Mouse (Mus musculus): ENCODE results near the gene Ifi35. TPM values are rescaled to one million over a fixed set of nuclear protein-coding genes. Genes with fewer than 3 reads are reported as not detected.
A peak's percentile ranks its signal among the peaks of the same experiment; 100 is the strongest.

Gene Ifi35
- 3.3 and 3.4 TPM in 2 replicates for polyA plus RNA-seq (2016; fragmentation: Nextera tagmentation; extraction: Ambion mirVana)

- no peak for DNase-seq (ENCODE audit: extremely low spot score, low spot score)
- Histone ChIP-seq H3K4me3 (peak within 1 kb of the TSS; percentile 32), H3K4me1 (peaks cover 29% of the 10 kb centered on the region), H3K9me3 (no peaks in the 10 kb centered on the region), H3K27me3 (ENCODE audit: poor library complexity, severe bottlenecking) (no peaks in the 10 kb centered on the region), H3K36me3 (replicated peaks) (peaks cover 34% of the 10 kb centered on the region), H3K27ac (no peak within 1 kb of the TSS)
- 53% methylated on average over 10 of the region's 10 CpGs for WGBS
Observed at GRCm38 (mm10) chr11:101448274-101448746, at the start of gene Ifi35. Ifi35 (plus strand) TSS chr11:101448407.

- WGBS: 93% methylated on average over 2 of the region's 2 CpGs
- no peaks in the 10 kb centered on the region for H3K27me3 ChIP-seq (ENCODE audit: poor library complexity, severe bottlenecking)
- no peak overlapping the region for H3K4me3 ChIP-seq
- peaks cover 21% of the 10 kb centered on the region for H3K4me1 ChIP-seq
- no peak for DNase-seq (ENCODE audit: extremely low spot score, low spot score)
- H3K27ac ChIP-seq: no peak overlapping the region
- no peaks in the 10 kb centered on the region for H3K9me3 ChIP-seq
- peaks cover 47% of the 10 kb centered on the region for H3K36me3 ChIP-seq (replicated peaks)
Observed at GRCm38 (mm10) chr11:101415306-101415705, 32.9 kb upstream of the Ifi35 start.

GRCm38 (mm10) chr11:101416433-101417100 lies 31.6 kb upstream of the Ifi35 start:
- H3K4me1 ChIP-seq: peaks cover 21% of the 10 kb centered on the region
- H3K36me3 ChIP-seq (replicated peaks): peaks cover 34% of the 10 kb centered on the region
- no peak for DNase-seq (ENCODE audit: extremely low spot score, low spot score)
- no peaks in the 10 kb centered on the region for H3K27me3 ChIP-seq (ENCODE audit: poor library complexity, severe bottlenecking)
- 4% methylated on average over 11 of the region's 11 CpGs for WGBS
- H3K27ac ChIP-seq: peak overlapping the region; percentile 94
- peak overlapping the region; percentile 93 for H3K4me3 ChIP-seq
- H3K9me3 ChIP-seq: no peaks in the 10 kb centered on the region

- H3K27me3 ChIP-seq (ENCODE audit: poor library complexity, severe bottlenecking): no peaks in the 10 kb centered on the region
- WGBS: under 1% methylated on average over 45 of the region's 45 CpGs
- H3K4me3 ChIP-seq: peak within 1 kb of the TSS; percentile 93
- DNase-seq (ENCODE audit: extremely low spot score, low spot score): peak; percentile 88
- H3K4me1 ChIP-seq: peaks cover 21% of the 10 kb centered on the region
- peak within 1 kb of the TSS; percentile 94 for H3K27ac ChIP-seq
- peaks cover 27% of the 10 kb centered on the region for H3K36me3 ChIP-seq (replicated peaks)
- no peaks in the 10 kb centered on the region for H3K9me3 ChIP-seq
Observed at GRCm38 (mm10) chr11:101417101-101417855, 30.9 kb upstream of the Ifi35 start, which contains the start of gene Aarsd1. Aarsd1 (minus strand) TSS chr11:101417615.

- H3K9me3 ChIP-seq: no peaks in the 10 kb centered on the region
- H3K36me3 ChIP-seq (replicated peaks): peaks cover 10% of the 10 kb centered on the region
- H3K27ac ChIP-seq: no peak overlapping the region
- WGBS: 59% methylated on average over 6 of the region's 6 CpGs
- H3K4me3 ChIP-seq: no peak overlapping the region
- peaks cover 7% of the 10 kb centered on the region for H3K27me3 ChIP-seq (ENCODE audit: poor library complexity, severe bottlenecking)
- no peak for DNase-seq (ENCODE audit: extremely low spot score, low spot score)
- peaks cover 25% of the 10 kb centered on the region for H3K4me1 ChIP-seq
Observed at GRCm38 (mm10) chr11:101418991-101419390, 29.2 kb upstream of the Ifi35 start.

- Histone ChIP-seq H3K27ac (no peak overlapping the region), H3K9me3 (no peaks in the 10 kb centered on the region), H3K4me3 (no peak overlapping the region), H3K36me3 (replicated peaks) (peaks cover 6% of the 10 kb centered on the region; the same call in 1 of the 2 replicates), H3K4me1 (peaks cover 31% of the 10 kb centered on the region), H3K27me3 (ENCODE audit: poor library complexity, severe bottlenecking) (peaks cover 10% of the 10 kb centered on the region)
- no peak for DNase-seq (ENCODE audit: extremely low spot score, low spot score)
- 15% methylated on average over 3 of the region's 3 CpGs for WGBS
Observed at GRCm38 (mm10) chr11:101419610-101420009, 28.6 kb upstream of the Ifi35 start.

- no peak overlapping the region for H3K4me3 ChIP-seq
- H3K27me3 ChIP-seq (ENCODE audit: poor library complexity, severe bottlenecking): peaks cover 10% of the 10 kb centered on the region
- no peak overlapping the region for H3K27ac ChIP-seq
- H3K9me3 ChIP-seq: no peaks in the 10 kb centered on the region
- DNase-seq (ENCODE audit: extremely low spot score, low spot score): no peak
- H3K36me3 ChIP-seq (replicated peaks): peaks cover 3% of the 10 kb centered on the region; the same call in 1 of the 2 replicates
- WGBS: 86% methylated on average over 5 of the region's 5 CpGs
- H3K4me1 ChIP-seq: peaks cover 32% of the 10 kb centered on the region
Observed at GRCm38 (mm10) chr11:101420148-101420547, 28.1 kb upstream of the Ifi35 start.

GRCm38 (mm10) chr11:101424105-101424851 lies 23.9 kb upstream of the Ifi35 start, which contains the start of gene Gm27029:
Gm27029 (minus strand) TSS chr11:101424796.
- 4% methylated on average over 23 of the region's 23 CpGs for WGBS
- peaks cover 33% of the 10 kb centered on the region for H3K4me1 ChIP-seq
- no peak for DNase-seq (ENCODE audit: extremely low spot score, low spot score)
- H3K27ac ChIP-seq: peak within 1 kb of the TSS; percentile 83
- no peaks in the 10 kb centered on the region for H3K9me3 ChIP-seq
- H3K36me3 ChIP-seq (replicated peaks): peaks cover 6% of the 10 kb centered on the region
- peak within 1 kb of the TSS; percentile 84 for H3K4me3 ChIP-seq
- H3K27me3 ChIP-seq (ENCODE audit: poor library complexity, severe bottlenecking): peaks cover 10% of the 10 kb centered on the region

GRCm38 (mm10) chr11:101424925-101425813 lies 23.0 kb upstream of the Ifi35 start, which contains the start of the genes Rundc1 and Ptges3l:
Rundc1 (plus strand) TSS chr11:101425085.
Ptges3l (minus strand) TSS chr11:101425333.
- Histone ChIP-seq H3K27ac (peak within 1 kb of the TSS; percentile 83), H3K4me1 (peaks cover 30% of the 10 kb centered on the region), H3K9me3 (no peaks in the 10 kb centered on the region), H3K4me3 (peak within 1 kb of the TSS; percentile 84), H3K36me3 (replicated peaks) (peaks cover 14% of the 10 kb centered on the region), H3K27me3 (ENCODE audit: poor library complexity, severe bottlenecking) (peaks cover 10% of the 10 kb centered on the region)
- DNase-seq (ENCODE audit: extremely low spot score, low spot score): peak; percentile 98
- WGBS: under 1% methylated on average over 81 of the region's 81 CpGs

GRCm38 (mm10) chr11:101426165-101426564 lies 22.0 kb upstream of the Ifi35 start:
- Histone ChIP-seq H3K27me3 (ENCODE audit: poor library complexity, severe bottlenecking) (peaks cover 10% of the 10 kb centered on the region), H3K9me3 (no peaks in the 10 kb centered on the region), H3K36me3 (replicated peaks) (peaks cover 24% of the 10 kb centered on the region), H3K27ac (no peak overlapping the region), H3K4me3 (peak overlapping the region; percentile 84), H3K4me1 (peaks cover 30% of the 10 kb centered on the region)
- WGBS: 66% methylated on average over 8 of the region's 8 CpGs
- DNase-seq (ENCODE audit: extremely low spot score, low spot score): no peak

GRCm38 (mm10) chr11:101431327-101431726 lies 16.9 kb upstream of the Ifi35 start:
- no peak overlapping the region for H3K4me3 ChIP-seq

More at GRCm38 (mm10) chr11:101431327-101431726, 16.9 kb upstream of the Ifi35 start:
- WGBS: 94% methylated on average over 9 of the region's 9 CpGs
- Histone ChIP-seq H3K27ac (no peak overlapping the region), H3K27me3 (ENCODE audit: poor library complexity, severe bottlenecking) (no peaks in the 10 kb centered on the region), H3K4me1 (peaks cover 8% of the 10 kb centered on the region), H3K9me3 (no peaks in the 10 kb centered on the region), H3K36me3 (replicated peaks) (peaks cover 74% of the 10 kb centered on the region)
- no peak for DNase-seq (ENCODE audit: extremely low spot score, low spot score)
